Mouse (Mus musculus): ENCODE results near the gene Arfip1. TPM values are rescaled to one million over a fixed set of nuclear protein-coding genes. Genes with fewer than 3 reads are reported as not detected.
A peak's percentile ranks its signal among the peaks of the same experiment; 100 is the strongest.
"Not testable (repeated sequence)": the region's sequence is repeated elsewhere in the genome, so short reads cannot be mapped to it uniquely, and the experiment has no call there.

Gene Arfip1
- polyA plus RNA-seq, 1 experiment from 2014 or later, result 44.2 TPM

DNA sequence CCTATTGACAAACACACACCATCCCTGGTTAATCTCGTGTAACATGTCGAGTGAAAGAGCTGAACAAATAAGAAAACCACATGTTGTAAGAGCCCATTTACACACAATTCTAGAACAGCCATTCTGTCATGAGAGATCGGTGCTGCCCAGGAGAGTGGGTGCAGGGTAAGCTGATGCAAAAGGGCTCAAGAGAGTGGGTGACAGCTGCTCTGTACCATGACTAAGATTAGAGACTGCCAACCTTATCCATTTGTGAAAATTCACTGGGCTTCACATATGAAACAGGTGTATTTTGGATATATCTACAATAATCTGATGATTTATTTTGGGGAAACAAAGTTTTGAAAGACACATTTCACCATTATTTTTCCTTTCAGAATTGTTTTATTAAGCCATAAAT is 26.6 kb downstream of the Arfip1 start:
- H3K4me2 ChIP-seq, result no peak overlapping the region
- H3K4me1 ChIP-seq (ENCODE audit: control insufficient read depth, insufficient read depth, low read length), result no peaks in the 10 kb centered on the region
- H3K9me3 ChIP-seq (ENCODE audit: control insufficient read depth, low read length), result no peaks in the 10 kb centered on the region
- no peaks in the 10 kb centered on the region for H3K27me3 ChIP-seq (ENCODE audit: control insufficient read depth, insufficient read depth, low read length)
- H3K36me3 ChIP-seq (ENCODE audit: control insufficient read depth, insufficient read depth, low read length), result no peaks in the 10 kb centered on the region
- no peak overlapping the region for H3K27ac ChIP-seq (ENCODE audit: low read depth, low read length)
- no peak for DNase-seq (ENCODE audit: low spot score, missing footprints)
- ATAC-seq (ENCODE audit: low FRiP score), result no peak
- no peak overlapping the region for H3K9ac ChIP-seq (ENCODE audit: low read length)
- 87% methylated on average over 3 of the region's 3 CpGs for WGBS
- no peak overlapping the region for H3K4me3 ChIP-seq (ENCODE audit: low read depth, low read length)

DNA sequence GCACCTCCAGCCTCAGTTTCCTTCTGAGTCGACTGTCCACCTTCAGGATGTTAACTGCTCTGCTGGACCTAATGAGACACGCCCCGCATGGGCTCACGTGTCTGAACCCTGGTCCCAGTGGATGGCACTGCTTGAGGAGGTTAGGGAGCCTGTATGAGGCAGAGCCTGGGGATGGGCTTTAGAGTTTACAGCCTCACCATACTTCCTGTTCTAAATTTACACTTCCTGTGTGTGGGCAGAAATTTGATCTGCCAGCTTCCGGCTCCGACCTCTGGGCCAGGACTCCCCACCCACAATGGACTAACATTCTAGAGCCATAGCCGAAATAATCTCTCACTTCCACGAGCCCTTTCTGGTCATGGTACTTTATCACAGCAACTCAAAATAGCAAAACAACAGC is 35.2 kb downstream of the Arfip1 start:
- H3K4me1 ChIP-seq (ENCODE audit: control insufficient read depth, insufficient read depth, low read length), result no peaks in the 10 kb centered on the region
- H3K4me2 ChIP-seq, result no peak overlapping the region
- no peak overlapping the region for H3K4me3 ChIP-seq (ENCODE audit: low read depth, low read length)
- no peaks in the 10 kb centered on the region for H3K9me3 ChIP-seq (ENCODE audit: control insufficient read depth, low read length)
- ATAC-seq (ENCODE audit: low FRiP score), result no peak
- no peak for DNase-seq (ENCODE audit: low spot score, missing footprints)
- 81% methylated on average over 8 of the region's 8 CpGs for WGBS
- H3K36me3 ChIP-seq (ENCODE audit: control insufficient read depth, insufficient read depth, low read length), result no peaks in the 10 kb centered on the region
- H3K27me3 ChIP-seq (ENCODE audit: control insufficient read depth, insufficient read depth, low read length), result no peaks in the 10 kb centered on the region
- H3K9ac ChIP-seq (ENCODE audit: low read length), result no peak overlapping the region
- no peak overlapping the region for H3K27ac ChIP-seq (ENCODE audit: low read depth, low read length)

- WGBS, result 35% methylated on average over 3 of the region's 3 CpGs
- H3K4me1 ChIP-seq (ENCODE audit: control insufficient read depth, insufficient read depth, low read length); H3K4me3 ChIP-seq (ENCODE audit: low read depth, low read length); H3K9ac ChIP-seq (ENCODE audit: low read length); ATAC-seq (ENCODE audit: low FRiP score); H3K4me2 ChIP-seq; H3K27ac ChIP-seq (ENCODE audit: low read depth, low read length); H3K9me3 ChIP-seq (ENCODE audit: control insufficient read depth, low read length); H3K36me3 ChIP-seq (ENCODE audit: control insufficient read depth, insufficient read depth, low read length); H3K27me3 ChIP-seq (ENCODE audit: control insufficient read depth, insufficient read depth, low read length): not testable (repeated sequence)
- DNase-seq (ENCODE audit: low spot score, missing footprints), result peak; percentile 95
Observed at GRCm38 (mm10) chr3:84542450-84542849, 40.0 kb downstream of the Arfip1 start.

DNA sequence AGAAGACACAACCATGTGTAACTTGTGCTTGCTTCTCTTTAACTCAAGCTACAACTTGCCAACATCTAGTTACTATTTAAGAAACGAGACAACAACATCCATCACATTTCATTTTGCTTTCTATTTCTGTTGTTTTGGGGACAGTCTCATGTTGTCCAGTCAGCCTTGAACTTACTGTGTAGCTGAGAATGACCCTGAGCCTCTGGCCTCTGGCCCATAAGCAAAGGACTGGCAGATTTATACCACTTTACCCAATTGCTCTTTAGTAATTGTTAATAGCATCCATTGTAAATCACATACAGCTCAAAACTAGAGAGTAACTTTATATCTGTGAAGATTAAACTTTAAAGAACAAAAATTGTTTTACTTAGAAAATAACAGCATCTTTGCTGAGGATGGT is 40.5 kb downstream of the Arfip1 start:
- Histone ChIP-seq H3K36me3 (ENCODE audit: control insufficient read depth, insufficient read depth, low read length) (no peaks in the 10 kb centered on the region), H3K4me1 (ENCODE audit: control insufficient read depth, insufficient read depth, low read length) (no peaks in the 10 kb centered on the region), H3K9me3 (ENCODE audit: control insufficient read depth, low read length) (no peaks in the 10 kb centered on the region), H3K27me3 (ENCODE audit: control insufficient read depth, insufficient read depth, low read length) (no peaks in the 10 kb centered on the region), H3K27ac (ENCODE audit: low read depth, low read length) (no peak overlapping the region), H3K4me2 (no peak overlapping the region), H3K4me3 (ENCODE audit: low read depth, low read length) (no peak overlapping the region), H3K9ac (ENCODE audit: low read length) (no peak overlapping the region)
- WGBS, result 84% methylated on average over 1 of the region's 1 CpGs
- ATAC-seq (ENCODE audit: low FRiP score), result no peak
- DNase-seq (ENCODE audit: low spot score, missing footprints), result no peak

- no peaks in the 10 kb centered on the region for H3K27me3 ChIP-seq (ENCODE audit: control insufficient read depth, insufficient read depth, low read length)
- no peak overlapping the region for H3K9ac ChIP-seq (ENCODE audit: low read length)
- no peak overlapping the region for H3K4me3 ChIP-seq (ENCODE audit: low read depth, low read length)
- H3K36me3 ChIP-seq (ENCODE audit: control insufficient read depth, insufficient read depth, low read length), result no peaks in the 10 kb centered on the region
- no peaks in the 10 kb centered on the region for H3K4me1 ChIP-seq (ENCODE audit: control insufficient read depth, insufficient read depth, low read length)
- ATAC-seq (ENCODE audit: low FRiP score) (no peak), DNase-seq (ENCODE audit: low spot score, missing footprints) (no peak)
- no peak overlapping the region for H3K27ac ChIP-seq (ENCODE audit: low read depth, low read length)
- no peaks in the 10 kb centered on the region for H3K9me3 ChIP-seq (ENCODE audit: control insufficient read depth, low read length)
- H3K4me2 ChIP-seq, result no peak overlapping the region
Observed at GRCm38 (mm10) chr3:84540640-84541039, 41.8 kb downstream of the Arfip1 start.

DNA sequence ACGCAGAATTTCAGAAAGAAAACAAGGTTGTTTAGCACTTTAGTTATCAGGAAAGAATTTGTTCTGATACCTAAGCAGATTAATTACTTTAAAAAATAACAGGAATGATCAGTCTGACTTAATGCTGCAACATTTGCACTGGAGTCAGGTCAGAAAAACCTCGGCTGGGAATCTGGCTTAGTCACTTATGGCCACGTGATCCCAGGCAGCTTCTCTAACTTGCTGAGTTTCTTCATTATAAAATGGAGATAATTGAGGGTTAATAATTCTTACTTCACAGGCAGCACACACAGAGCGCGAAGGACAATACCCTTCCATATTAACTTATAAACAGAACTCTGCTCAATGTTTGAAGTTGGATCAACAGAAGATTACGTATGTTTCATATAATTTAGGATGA is 45.4 kb downstream of the Arfip1 start:
- WGBS, result 88% methylated on average over 6 of the region's 6 CpGs
- ATAC-seq (ENCODE audit: low FRiP score) (no peak), DNase-seq (ENCODE audit: low spot score, missing footprints) (no peak)
- Histone ChIP-seq H3K9ac (ENCODE audit: low read length) (no peak overlapping the region), H3K36me3 (ENCODE audit: control insufficient read depth, insufficient read depth, low read length) (no peaks in the 10 kb centered on the region), H3K4me3 (ENCODE audit: low read depth, low read length) (no peak overlapping the region), H3K27ac (ENCODE audit: low read depth, low read length) (no peak overlapping the region), H3K9me3 (ENCODE audit: control insufficient read depth, low read length) (no peaks in the 10 kb centered on the region), H3K27me3 (ENCODE audit: control insufficient read depth, insufficient read depth, low read length) (no peaks in the 10 kb centered on the region), H3K4me2 (no peak overlapping the region), H3K4me1 (ENCODE audit: control insufficient read depth, insufficient read depth, low read length) (no peaks in the 10 kb centered on the region)

GRCm38 (mm10) chr3:84533227-84533626 is 49.2 kb downstream of the Arfip1 start:
- no peak overlapping the region for H3K4me3 ChIP-seq (ENCODE audit: low read depth, low read length)
- no peaks in the 10 kb centered on the region for H3K36me3 ChIP-seq (ENCODE audit: control insufficient read depth, insufficient read depth, low read length)
- DNase-seq (ENCODE audit: low spot score, missing footprints) (no peak), ATAC-seq (ENCODE audit: low FRiP score) (no peak)
- H3K27me3 ChIP-seq (ENCODE audit: control insufficient read depth, insufficient read depth, low read length), result no peaks in the 10 kb centered on the region
- H3K9ac ChIP-seq (ENCODE audit: low read length), result no peak overlapping the region
- no peaks in the 10 kb centered on the region for H3K4me1 ChIP-seq (ENCODE audit: control insufficient read depth, insufficient read depth, low read length)
- no peak overlapping the region for H3K27ac ChIP-seq (ENCODE audit: low read depth, low read length)
- H3K4me2 ChIP-seq, result no peak overlapping the region
- 71% methylated on average over 5 of the region's 5 CpGs for WGBS
- no peaks in the 10 kb centered on the region for H3K9me3 ChIP-seq (ENCODE audit: control insufficient read depth, low read length)

DNA sequence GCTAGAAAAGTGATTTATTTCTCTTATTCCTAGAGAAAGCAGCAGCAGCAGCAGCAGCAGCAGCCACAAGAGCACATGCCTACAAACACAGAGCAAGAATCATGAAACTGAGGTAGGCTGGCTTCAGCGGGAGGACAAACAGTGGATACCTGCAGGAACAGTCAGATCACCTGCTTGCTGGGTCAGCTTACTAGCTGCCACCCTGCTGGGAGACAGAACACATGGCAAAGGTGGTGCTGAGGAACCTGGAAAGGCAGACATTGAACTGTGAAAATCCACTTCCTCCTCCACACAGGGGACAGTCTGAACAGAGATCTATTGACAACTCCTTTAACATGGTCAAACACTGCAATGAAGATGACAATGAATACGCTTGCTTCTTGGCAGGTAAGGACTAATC is 53.4 kb downstream of the Arfip1 start:
- WGBS, result 75% methylated on average over 2 of the region's 2 CpGs
- no peak for DNase-seq (ENCODE audit: low spot score, missing footprints)
- Histone ChIP-seq H3K4me3 (ENCODE audit: low read depth, low read length) (no peak overlapping the region), H3K4me2 (no peak overlapping the region), H3K9ac (ENCODE audit: low read length) (no peak overlapping the region), H3K27me3 (ENCODE audit: control insufficient read depth, insufficient read depth, low read length) (no peaks in the 10 kb centered on the region), H3K9me3 (ENCODE audit: control insufficient read depth, low read length) (no peaks in the 10 kb centered on the region), H3K36me3 (ENCODE audit: control insufficient read depth, insufficient read depth, low read length) (no peaks in the 10 kb centered on the region), H3K27ac (ENCODE audit: low read depth, low read length) (no peak overlapping the region), H3K4me1 (ENCODE audit: control insufficient read depth, insufficient read depth, low read length) (no peaks in the 10 kb centered on the region)
- no peak for ATAC-seq (ENCODE audit: low FRiP score)

DNA sequence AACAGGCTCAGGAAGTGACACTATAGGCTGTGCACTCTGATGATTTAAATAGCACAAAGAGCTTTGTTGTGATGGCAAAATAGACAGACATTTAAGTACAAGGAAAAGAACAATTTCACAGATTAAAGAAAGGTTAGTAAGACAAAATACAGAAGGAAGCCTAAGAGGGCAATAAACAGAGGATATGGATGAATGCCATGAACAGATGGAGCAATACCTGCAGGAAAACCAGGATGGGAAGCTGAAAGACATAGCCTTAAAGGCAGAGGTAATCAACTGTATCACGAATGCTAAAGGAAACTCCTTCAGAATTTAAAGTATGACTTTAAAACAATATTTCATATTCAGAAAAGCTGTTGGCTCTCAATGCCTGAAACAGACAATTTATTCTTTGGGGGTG is 57.5 kb downstream of the Arfip1 start:
- H3K9ac ChIP-seq (ENCODE audit: low read length), result no peak overlapping the region
- DNase-seq (ENCODE audit: low spot score, missing footprints) (no peak), ATAC-seq (ENCODE audit: low FRiP score) (no peak)
- H3K4me1 ChIP-seq (ENCODE audit: control insufficient read depth, insufficient read depth, low read length), result no peaks in the 10 kb centered on the region
- H3K27ac ChIP-seq (ENCODE audit: low read depth, low read length), result no peak overlapping the region
- WGBS, result 87% methylated on average over 1 of the region's 1 CpGs
- no peak overlapping the region for H3K4me2 ChIP-seq
- H3K4me3 ChIP-seq (ENCODE audit: low read depth, low read length), result no peak overlapping the region
- no peaks in the 10 kb centered on the region for H3K27me3 ChIP-seq (ENCODE audit: control insufficient read depth, insufficient read depth, low read length)
- H3K9me3 ChIP-seq (ENCODE audit: control insufficient read depth, low read length), result no peaks in the 10 kb centered on the region
- H3K36me3 ChIP-seq (ENCODE audit: control insufficient read depth, insufficient read depth, low read length), result no peaks in the 10 kb centered on the region

DNA sequence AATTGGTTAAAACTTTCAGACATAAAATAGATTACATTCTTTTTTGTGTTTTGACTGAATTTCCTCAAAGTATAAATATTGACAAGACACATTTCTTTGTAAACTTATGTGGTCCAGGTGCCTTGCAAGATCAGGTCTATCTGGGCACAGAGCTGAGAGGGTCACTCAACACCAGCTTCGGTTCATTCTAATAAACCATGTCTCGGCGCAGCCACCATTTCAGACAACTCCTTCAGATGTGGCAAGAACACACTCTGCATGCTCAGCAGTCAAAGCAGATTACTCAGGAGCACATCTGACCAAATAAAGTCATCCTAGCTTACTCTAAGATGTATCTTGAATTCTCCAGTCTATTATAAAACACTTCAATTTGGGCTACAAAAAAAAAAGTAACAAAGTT is 66.3 kb downstream of the Arfip1 start:
- H3K9me3 ChIP-seq (ENCODE audit: control insufficient read depth, low read length), result no peaks in the 10 kb centered on the region
- H3K9ac ChIP-seq (ENCODE audit: low read length), result no peak overlapping the region
- WGBS, result 90% methylated on average over 3 of the region's 3 CpGs
- ATAC-seq (ENCODE audit: low FRiP score) (no peak), DNase-seq (ENCODE audit: low spot score, missing footprints) (no peak)
- no peak overlapping the region for H3K4me2 ChIP-seq
- no peak overlapping the region for H3K27ac ChIP-seq (ENCODE audit: low read depth, low read length)
- 0 out of 2 replicates have a peak, but pooled peaks cover 2% of the 10 kb centered on the region for H3K36me3 ChIP-seq (ENCODE audit: control insufficient read depth, insufficient read depth, low read length)
- no peaks in the 10 kb centered on the region for H3K4me1 ChIP-seq (ENCODE audit: control insufficient read depth, insufficient read depth, low read length)
- H3K27me3 ChIP-seq (ENCODE audit: control insufficient read depth, insufficient read depth, low read length), result no peaks in the 10 kb centered on the region
- H3K4me3 ChIP-seq (ENCODE audit: low read depth, low read length), result no peak overlapping the region
